Mouse (Mus musculus): ENCODE measurements around the gene Rap2a. TPM values are rescaled to one million over a fixed set of nuclear protein-coding genes. Genes with fewer than 3 reads are reported as not detected.

Rap2a gene
- total and polyA plus RNA-seq, 3 experiments, result 8.5 to 9.3 (median 8.9) TPM

DNA sequence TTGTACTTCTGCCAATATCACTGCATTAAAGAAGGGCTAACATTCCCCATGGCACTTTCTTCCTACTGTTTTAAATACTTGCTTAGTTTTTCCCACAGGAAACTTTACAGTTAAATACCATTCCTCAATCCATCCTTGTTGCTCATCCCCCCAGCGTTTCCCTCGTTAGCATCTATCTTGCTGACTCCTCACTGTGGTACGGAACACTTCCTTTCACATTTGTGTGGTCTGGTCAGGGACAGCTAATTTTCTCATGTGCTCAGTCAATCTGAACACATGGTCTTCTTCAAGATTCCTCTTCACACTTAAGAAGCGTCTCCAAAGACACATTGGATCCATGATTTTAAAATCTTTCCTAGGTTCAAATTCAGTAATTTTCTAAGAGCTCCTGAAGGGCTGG lies 57.2 kb downstream of the Rap2a start:
- no peaks in the 10 kb centered on the region for H3K27me3 ChIP-seq (ENCODE audit: control insufficient read depth, insufficient read depth, low read length)
- DNase-seq, result no peak
- WGBS, result 58% methylated on average over 4 of the region's 4 CpGs
- H3K9ac ChIP-seq (ENCODE audit: low read depth, low read length), result no peak overlapping the region
- H3K4me3 ChIP-seq, result no peak overlapping the region
- no peak for TF ChIP-seq EP300 (IDR thresholded peaks at IDR 0.05; ENCODE audit: insufficient read depth, low read depth, low read length)
- TF ChIP-seq CTCF (IDR thresholded peaks at IDR 0.05), result no peak
- TF ChIP-seq POLR2A (IDR thresholded peaks at IDR 0.05; ENCODE audit: insufficient read depth, low read depth, low read length), result no peak
- peaks cover 9% of the 10 kb centered on the region for H3K4me1 ChIP-seq (ENCODE audit: control insufficient read depth, insufficient read depth, low read length)
- H3K36me3 ChIP-seq (ENCODE audit: control insufficient read depth, insufficient read depth, low read length), result no peaks in the 10 kb centered on the region
- H3K27ac ChIP-seq, result no peak overlapping the region
- H3K79me2 ChIP-seq (replicated peaks; ENCODE audit: control insufficient read depth, insufficient read depth, low read length), result no peaks in the 10 kb centered on the region
- intact Hi-C loops (cut with DNase I), result no loop called here

DNA sequence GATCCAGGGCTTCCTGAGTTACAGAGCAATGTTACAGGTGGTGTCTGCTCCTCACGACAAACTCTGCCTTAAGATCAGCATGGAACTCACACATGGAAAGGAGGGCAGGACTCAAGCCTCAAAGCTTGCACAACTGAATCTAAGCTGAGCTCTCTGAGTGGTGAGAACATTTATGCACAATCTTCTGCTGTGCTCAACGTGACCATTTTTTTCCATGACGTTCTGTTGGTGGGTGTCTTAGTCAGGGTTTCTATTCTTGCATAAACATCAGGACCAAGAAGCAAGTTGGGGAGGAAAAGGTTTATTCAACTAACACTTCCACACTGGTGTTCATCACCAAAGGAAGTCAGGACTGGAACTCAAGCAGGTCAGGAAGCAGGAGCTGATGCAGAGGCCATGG lies 57.7 kb downstream of the Rap2a start:
- intact Hi-C loops (cut with DNase I), result no loop called here
- 46% methylated on average over 3 of the region's 3 CpGs for WGBS

DNA sequence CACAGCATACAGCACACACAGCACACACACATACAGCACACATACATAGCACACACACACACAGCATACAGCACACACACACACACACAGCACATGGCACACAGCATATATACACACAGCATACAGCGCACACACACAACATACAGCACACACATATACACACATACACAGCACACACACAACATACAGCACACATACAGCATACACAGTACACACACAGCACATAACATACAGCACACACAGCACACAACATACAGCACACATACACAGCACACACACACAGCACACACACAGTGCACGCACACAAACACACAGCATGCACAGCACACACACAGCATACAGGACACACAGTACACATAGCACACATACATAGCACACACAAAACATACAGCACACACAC lies 60.9 kb downstream of the Rap2a start:
- H3K36me3 ChIP-seq (ENCODE audit: control insufficient read depth, insufficient read depth, low read length), result no peaks in the 10 kb centered on the region; the same call in 1 of the 2 replicates
- DNase-seq, result no peak
- H3K9ac ChIP-seq (ENCODE audit: low read depth, low read length), result no peak overlapping the region
- no peaks in the 10 kb centered on the region for H3K79me2 ChIP-seq (replicated peaks; ENCODE audit: control insufficient read depth, insufficient read depth, low read length)
- H3K27ac ChIP-seq, result no peak overlapping the region
- intact Hi-C loops (cut with DNase I), result no loop called here
- no peak overlapping the region for H3K4me3 ChIP-seq
- WGBS, result 77% methylated on average over 2 of the region's 2 CpGs
- no peak for TF ChIP-seq POLR2A (IDR thresholded peaks at IDR 0.05; ENCODE audit: insufficient read depth, low read depth, low read length)
- no peak for TF ChIP-seq EP300 (IDR thresholded peaks at IDR 0.05; ENCODE audit: insufficient read depth, low read depth, low read length)
- TF ChIP-seq CTCF (IDR thresholded peaks at IDR 0.05), result no peak
- no peaks in the 10 kb centered on the region for H3K27me3 ChIP-seq (ENCODE audit: control insufficient read depth, insufficient read depth, low read length)
- peaks cover 12% of the 10 kb centered on the region for H3K4me1 ChIP-seq (ENCODE audit: control insufficient read depth, insufficient read depth, low read length)

More for the DNA sequence above, 57.7 kb downstream of the Rap2a start:
- Histone ChIP-seq H3K4me1 (ENCODE audit: control insufficient read depth, insufficient read depth, low read length) (peaks cover 9% of the 10 kb centered on the region), H3K4me3 (no peak overlapping the region), H3K36me3 (ENCODE audit: control insufficient read depth, insufficient read depth, low read length) (no peaks in the 10 kb centered on the region), H3K27ac (no peak overlapping the region), H3K9ac (ENCODE audit: low read depth, low read length) (no peak overlapping the region), H3K27me3 (ENCODE audit: control insufficient read depth, insufficient read depth, low read length) (no peaks in the 10 kb centered on the region), H3K79me2 (replicated peaks; ENCODE audit: control insufficient read depth, insufficient read depth, low read length) (no peaks in the 10 kb centered on the region)
- no peak for DNase-seq
- TF ChIP-seq POLR2A (IDR thresholded peaks at IDR 0.05; ENCODE audit: insufficient read depth, low read depth, low read length) (no peak), CTCF (IDR thresholded peaks at IDR 0.05) (no peak), EP300 (IDR thresholded peaks at IDR 0.05; ENCODE audit: insufficient read depth, low read depth, low read length) (no peak)

DNA sequence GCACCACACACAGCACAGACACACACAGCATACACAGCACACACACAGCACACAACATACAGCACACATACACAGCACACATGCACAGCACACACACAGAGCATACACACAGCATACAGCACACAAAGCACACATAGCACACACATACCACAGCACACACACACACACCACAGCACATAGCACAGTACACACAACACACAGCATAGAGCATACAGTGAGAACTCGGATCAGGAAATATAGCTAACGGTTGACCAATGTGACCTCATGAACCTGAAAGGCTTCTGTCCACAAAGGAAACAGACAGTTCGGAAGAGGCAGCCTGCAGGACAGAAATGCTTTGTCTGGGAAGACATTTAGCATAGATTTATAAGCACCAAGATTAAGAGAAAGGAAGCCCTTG lies 61.4 kb downstream of the Rap2a start:
- intact Hi-C loops (cut with DNase I), result no loop called here
- Histone ChIP-seq H3K79me2 (replicated peaks; ENCODE audit: control insufficient read depth, insufficient read depth, low read length) (no peaks in the 10 kb centered on the region), H3K36me3 (ENCODE audit: control insufficient read depth, insufficient read depth, low read length) (no peaks in the 10 kb centered on the region; the same call in 1 of the 2 replicates), H3K27me3 (ENCODE audit: control insufficient read depth, insufficient read depth, low read length) (no peaks in the 10 kb centered on the region), H3K27ac (no peak overlapping the region), H3K9ac (ENCODE audit: low read depth, low read length) (no peak overlapping the region), H3K4me1 (ENCODE audit: control insufficient read depth, insufficient read depth, low read length) (peaks cover 14% of the 10 kb centered on the region), H3K4me3 (no peak overlapping the region)
- WGBS, result 47% methylated on average over 3 of the region's 3 CpGs
- TF ChIP-seq POLR2A (IDR thresholded peaks at IDR 0.05; ENCODE audit: insufficient read depth, low read depth, low read length), result no peak
- no peak for TF ChIP-seq CTCF (IDR thresholded peaks at IDR 0.05)
- no peak for TF ChIP-seq EP300 (IDR thresholded peaks at IDR 0.05; ENCODE audit: insufficient read depth, low read depth, low read length)
- no peak for DNase-seq

DNA sequence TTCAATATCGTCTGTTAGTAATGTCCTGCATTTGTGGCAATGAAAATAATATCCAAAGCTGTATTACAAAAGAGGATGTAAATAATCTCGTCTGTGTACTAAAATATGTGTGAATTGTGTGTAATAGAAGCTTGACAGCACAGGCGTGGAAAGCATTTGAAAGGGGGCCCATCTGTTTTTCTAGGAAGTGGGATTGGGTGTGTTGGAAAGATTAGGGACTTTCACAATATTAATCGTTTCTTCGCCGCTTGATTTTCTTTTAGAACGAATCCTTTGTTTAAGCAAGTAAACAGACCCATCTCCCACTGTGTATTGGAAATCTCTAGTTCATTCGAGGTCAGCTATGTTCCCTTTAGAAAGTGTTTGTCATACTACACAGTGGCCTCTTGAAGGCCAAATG lies 64.2 kb downstream of the Rap2a start:
- DNase-seq, result no peak
- Histone ChIP-seq H3K27ac (peak overlapping the region; percentile 24), H3K4me1 (ENCODE audit: control insufficient read depth, insufficient read depth, low read length) (peaks cover 13% of the 10 kb centered on the region), H3K36me3 (ENCODE audit: control insufficient read depth, insufficient read depth, low read length) (no peaks in the 10 kb centered on the region; the same call in 1 of the 2 replicates), H3K9ac (ENCODE audit: low read depth, low read length) (no peak overlapping the region), H3K79me2 (replicated peaks; ENCODE audit: control insufficient read depth, insufficient read depth, low read length) (no peaks in the 10 kb centered on the region), H3K4me3 (no peak overlapping the region), H3K27me3 (ENCODE audit: control insufficient read depth, insufficient read depth, low read length) (no peaks in the 10 kb centered on the region)
- intact Hi-C loops (cut with DNase I), result no loop called here
- WGBS, result 31% methylated on average over 8 of the region's 8 CpGs
- TF ChIP-seq POLR2A (IDR thresholded peaks at IDR 0.05; ENCODE audit: insufficient read depth, low read depth, low read length) (no peak), EP300 (IDR thresholded peaks at IDR 0.05; ENCODE audit: insufficient read depth, low read depth, low read length) (no peak), CTCF (IDR thresholded peaks at IDR 0.05) (peak; percentile 16; the same call in 1 of the 2 replicates)

DNA sequence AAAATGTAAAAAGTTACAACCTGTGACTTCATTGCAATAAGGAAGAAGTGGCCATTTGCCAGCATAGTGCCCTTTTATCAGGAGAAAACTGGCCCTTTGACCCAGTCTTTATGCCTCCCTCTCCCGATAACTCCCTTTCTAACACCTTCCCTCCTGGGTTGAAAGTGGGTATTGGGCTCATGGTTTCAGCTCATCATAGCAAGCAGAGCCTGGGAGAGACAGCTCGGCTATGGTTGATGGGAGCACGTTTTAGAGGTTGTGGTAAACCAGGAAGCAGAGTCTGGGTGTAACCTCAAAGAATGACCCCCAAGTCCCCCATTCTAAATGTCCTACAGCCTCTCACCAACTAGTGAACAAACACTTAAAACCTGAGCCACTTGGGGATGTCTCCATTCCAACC lies 64.7 kb downstream of the Rap2a start:
- Histone ChIP-seq H3K27ac (peak overlapping the region; percentile 24), H3K79me2 (replicated peaks; ENCODE audit: control insufficient read depth, insufficient read depth, low read length) (no peaks in the 10 kb centered on the region), H3K4me1 (ENCODE audit: control insufficient read depth, insufficient read depth, low read length) (peaks cover 13% of the 10 kb centered on the region), H3K36me3 (ENCODE audit: control insufficient read depth, insufficient read depth, low read length) (no peaks in the 10 kb centered on the region; the same call in 1 of the 2 replicates), H3K27me3 (ENCODE audit: control insufficient read depth, insufficient read depth, low read length) (no peaks in the 10 kb centered on the region), H3K9ac (ENCODE audit: low read depth, low read length) (no peak overlapping the region), H3K4me3 (no peak overlapping the region)
- intact Hi-C loops (cut with DNase I), result no loop called here
- no peak for DNase-seq
- WGBS, result 60% methylated on average over 3 of the region's 3 CpGs
- TF ChIP-seq CTCF (IDR thresholded peaks at IDR 0.05) (no peak), POLR2A (IDR thresholded peaks at IDR 0.05; ENCODE audit: insufficient read depth, low read depth, low read length) (no peak), EP300 (IDR thresholded peaks at IDR 0.05; ENCODE audit: insufficient read depth, low read depth, low read length) (no peak)
